Mouse (Mus musculus): ENCODE results near the gene Hnrnpa1. TPM values are rescaled to one million over a fixed set of nuclear protein-coding genes. Genes with fewer than 3 reads are reported as not detected.
"Not testable (repeated sequence)": the region's sequence is repeated elsewhere in the genome, so short reads cannot be mapped to it uniquely, and the experiment has no call there.

Gene Hnrnpa1
- polyA plus RNA-seq, 1 experiment from 2014 or later: 935 TPM

DNA sequence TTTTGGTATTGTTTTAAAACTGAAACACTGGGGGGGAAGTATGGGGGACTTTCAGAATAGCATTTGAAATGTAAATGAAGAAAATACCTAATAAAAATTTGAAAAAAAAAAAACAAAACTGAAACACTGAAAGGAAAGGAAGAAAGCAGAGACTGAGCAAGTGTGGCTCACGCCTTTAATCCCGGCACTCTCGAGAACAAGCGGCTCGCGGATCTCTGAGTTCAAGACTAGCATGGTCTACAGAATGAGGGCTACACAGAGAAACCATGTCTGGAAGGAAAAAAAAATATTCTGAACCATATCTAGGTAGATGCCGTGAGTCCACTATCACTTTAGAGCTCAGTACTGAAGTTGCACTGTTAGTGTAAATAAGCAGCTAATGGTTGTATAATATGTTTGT lies 2.9 kb upstream of the Hnrnpa1 start:
- H3K4me1 ChIP-seq (replicated peaks; ENCODE audit: control insufficient read depth, insufficient read depth, low read length): peaks cover 18% of the 10 kb centered on the region
- H3K36me3 ChIP-seq (ENCODE audit: control insufficient read depth, insufficient read depth): peaks cover 6% of the 10 kb centered on the region
- no peaks in the 10 kb centered on the region for H3K9me3 ChIP-seq (ENCODE audit: control insufficient read depth, low read length)
- H3K4me3 ChIP-seq (replicated peaks; ENCODE audit: low read length): no peak overlapping the region
- H3K27ac ChIP-seq (ENCODE audit: low read length): no peak overlapping the region
- whole genome bisulfite sequencing: 93% methylated on average over 7 of the region's 7 CpGs
- ATAC-seq: no peak
- H3K27me3 ChIP-seq (replicated peaks; ENCODE audit: control insufficient read depth, insufficient read depth, low read length): no peaks in the 10 kb centered on the region
- no peak overlapping the region for H3K9ac ChIP-seq (replicated peaks; ENCODE audit: low read depth, low read length)
- H3K4me2 ChIP-seq (ENCODE audit: low read length): no peak overlapping the region

DNA sequence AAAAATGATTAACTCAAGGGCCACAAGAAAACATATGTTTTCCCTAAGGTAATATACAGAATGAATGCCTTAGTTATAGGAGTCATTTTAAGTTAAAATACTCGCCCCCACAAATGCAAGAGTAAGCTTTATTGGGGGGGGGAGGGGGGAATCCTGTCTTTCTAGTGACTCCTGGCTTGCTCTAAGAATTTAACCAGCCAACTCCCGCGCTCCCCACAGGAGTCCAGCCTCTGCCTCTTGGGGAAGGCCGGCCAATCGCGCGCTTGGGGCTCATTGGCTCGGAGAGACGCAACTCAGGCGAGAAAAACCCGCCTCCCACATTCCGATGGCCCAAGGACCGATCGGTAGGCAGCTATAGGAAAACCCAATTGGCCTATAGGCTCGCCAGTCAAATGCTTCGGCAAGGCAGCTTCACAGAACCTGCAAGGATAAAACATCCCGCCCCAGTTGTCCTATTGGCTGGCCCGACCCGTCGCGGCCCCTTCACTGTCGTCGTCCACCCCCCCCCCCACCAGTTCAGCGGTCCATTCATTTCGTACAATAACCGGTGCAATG lies 1.0 kb upstream of the Hnrnpa1 start:
- Histone ChIP-seq H3K4me1 (replicated peaks; ENCODE audit: control insufficient read depth, insufficient read depth, low read length) (peaks cover 35% of the 10 kb centered on the region), H3K4me3 (replicated peaks; ENCODE audit: low read length) (peak overlapping the region; percentile 72)
- ATAC-seq: peak; percentile 87

DNA sequence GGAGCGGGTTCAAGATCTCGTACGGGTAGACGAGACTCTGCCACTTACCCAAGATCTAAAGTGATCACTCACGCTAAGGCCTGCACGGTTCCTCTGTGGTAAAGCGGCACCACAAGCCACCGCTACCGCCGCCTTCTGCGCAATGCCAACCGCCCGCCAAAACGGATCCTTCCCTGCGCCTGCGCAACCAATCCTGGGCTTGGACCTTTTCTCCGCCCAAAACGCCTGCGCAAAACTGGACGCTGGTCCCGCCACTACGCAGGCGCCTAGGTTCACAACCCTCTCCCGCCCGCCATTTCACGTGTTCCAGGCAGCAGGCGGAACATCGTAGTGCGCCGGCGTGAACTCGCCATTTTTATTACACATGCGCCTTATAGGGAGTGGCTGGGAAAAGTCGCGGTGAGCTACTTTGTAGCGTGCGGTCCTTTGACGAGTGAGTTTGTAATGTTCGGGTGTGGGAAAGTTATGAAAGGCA lies 510 bp upstream of the Hnrnpa1 start, which contains the start of gene Cbx5:
Gene Cbx5, minus strand, starts transcription at position 132 of the 475 bp plus-strand sequence.
- peaks cover 35% of the 10 kb centered on the region for H3K4me1 ChIP-seq (replicated peaks; ENCODE audit: control insufficient read depth, insufficient read depth, low read length)

More for the DNA sequence above, 1.0 kb upstream of the Hnrnpa1 start:
- peaks cover 20% of the 10 kb centered on the region for H3K36me3 ChIP-seq (ENCODE audit: control insufficient read depth, insufficient read depth)
- H3K4me2 ChIP-seq (ENCODE audit: low read length): peak overlapping the region; percentile 79
- peak overlapping the region; percentile 95 for H3K27ac ChIP-seq (ENCODE audit: low read length)
- H3K27me3 ChIP-seq (replicated peaks; ENCODE audit: control insufficient read depth, insufficient read depth, low read length): no peaks in the 10 kb centered on the region
- H3K9ac ChIP-seq (replicated peaks; ENCODE audit: low read depth, low read length): peak overlapping the region; percentile 68
- WGBS: under 1% methylated on average over 26 of the region's 26 CpGs
- no peaks in the 10 kb centered on the region for H3K9me3 ChIP-seq (ENCODE audit: control insufficient read depth, low read length)

DNA sequence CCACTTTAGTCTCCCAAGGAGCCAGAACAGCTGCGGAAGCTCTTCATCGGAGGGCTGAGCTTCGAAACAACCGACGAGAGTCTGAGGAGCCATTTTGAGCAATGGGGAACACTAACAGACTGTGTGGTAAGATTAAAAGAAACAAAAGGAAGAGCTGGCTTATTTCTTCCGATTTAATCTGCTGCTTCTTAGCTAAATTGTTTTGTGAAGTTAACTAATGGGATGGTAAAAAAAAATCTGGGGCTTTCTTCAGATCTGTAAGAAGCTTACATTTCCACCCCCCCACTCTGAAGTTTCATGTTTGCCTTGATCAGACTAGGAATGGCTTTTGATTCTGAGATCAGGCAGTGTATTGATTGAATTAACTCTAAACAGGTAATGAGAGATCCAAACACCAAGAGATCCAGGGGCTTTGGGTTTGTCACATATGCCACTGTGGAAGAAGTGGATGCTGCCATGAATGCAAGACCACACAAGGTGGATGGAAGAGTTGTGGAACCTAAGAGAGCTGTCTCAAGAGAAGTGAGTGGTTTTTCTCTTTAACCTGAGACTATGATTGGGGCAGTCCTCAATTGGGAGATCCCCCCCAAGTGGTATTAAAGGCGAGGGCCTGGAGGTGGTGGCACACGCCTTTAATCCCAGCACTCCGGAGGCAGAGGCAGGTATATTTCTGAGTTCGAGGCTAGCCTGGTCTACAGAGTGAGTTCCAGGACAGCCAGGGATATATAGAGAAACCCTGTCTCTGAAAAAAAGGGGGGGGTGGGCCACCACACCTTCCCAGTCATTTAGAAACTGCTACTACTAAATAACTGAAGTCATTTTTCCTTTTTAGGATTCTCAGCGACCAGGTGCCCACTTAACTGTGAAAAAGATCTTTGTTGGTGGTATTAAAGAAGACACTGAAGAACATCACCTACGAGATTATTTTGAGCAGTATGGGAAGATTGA lies 1.1 kb downstream of the Hnrnpa1 start:
- H3K9me3 ChIP-seq (ENCODE audit: control insufficient read depth, low read length); H3K27me3 ChIP-seq (replicated peaks; ENCODE audit: control insufficient read depth, insufficient read depth, low read length); ATAC-seq: not testable (repeated sequence)
- H3K36me3 ChIP-seq (ENCODE audit: control insufficient read depth, insufficient read depth): peaks cover 24% of the 10 kb centered on the region
- peaks cover 38% of the 10 kb centered on the region for H3K4me1 ChIP-seq (replicated peaks; ENCODE audit: control insufficient read depth, insufficient read depth, low read length)
- peak overlapping the region; percentile 94 for H3K27ac ChIP-seq (ENCODE audit: low read length)
- H3K9ac ChIP-seq (replicated peaks; ENCODE audit: low read depth, low read length): peak overlapping the region; percentile 71
- H3K4me2 ChIP-seq (ENCODE audit: low read length): peak overlapping the region; percentile 81
- 7% methylated on average over 12 of the region's 12 CpGs for WGBS
- peak overlapping the region; percentile 72 for H3K4me3 ChIP-seq (replicated peaks; ENCODE audit: low read length)

More for the DNA sequence above, 510 bp upstream of the Hnrnpa1 start, which contains the start of gene Cbx5:
- Histone ChIP-seq H3K36me3 (ENCODE audit: control insufficient read depth, insufficient read depth) (peaks cover 20% of the 10 kb centered on the region), H3K9ac (replicated peaks; ENCODE audit: low read depth, low read length) (peak within 1 kb of the TSS; percentile 71), H3K27ac (ENCODE audit: low read length) (peak within 1 kb of the TSS; percentile 95), H3K4me3 (replicated peaks; ENCODE audit: low read length) (peak within 1 kb of the TSS; percentile 72), H3K4me2 (ENCODE audit: low read length) (peak within 1 kb of the TSS; percentile 81), H3K27me3 (replicated peaks; ENCODE audit: control insufficient read depth, insufficient read depth, low read length) (no peaks in the 10 kb centered on the region), H3K9me3 (ENCODE audit: control insufficient read depth, low read length) (no peaks in the 10 kb centered on the region)
- under 1% methylated on average over 39 of the region's 39 CpGs for whole genome bisulfite sequencing
- peak; percentile 91 for ATAC-seq

DNA sequence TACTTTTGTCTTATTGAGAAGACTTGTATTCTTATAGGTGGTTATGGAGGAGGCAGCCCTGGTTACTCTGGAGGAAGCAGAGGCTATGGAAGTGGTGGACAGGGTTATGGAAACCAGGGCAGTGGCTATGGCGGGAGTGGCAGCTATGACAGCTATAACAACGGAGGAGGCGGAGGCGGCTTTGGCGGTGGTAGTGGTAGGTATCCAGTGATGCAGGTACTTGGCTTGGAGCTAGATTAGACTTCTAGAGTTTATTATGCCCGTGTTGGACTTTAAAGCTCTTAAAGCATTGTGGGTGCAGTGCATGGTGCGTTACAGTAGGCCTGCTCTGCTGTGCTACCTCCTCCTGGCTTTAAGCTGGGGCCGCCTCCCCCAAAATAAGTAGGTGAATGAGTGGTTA lies 2.7 kb downstream of the Hnrnpa1 start:
- H3K4me3 ChIP-seq (replicated peaks; ENCODE audit: low read length): peak overlapping the region; percentile 72
- H3K27me3 ChIP-seq (replicated peaks; ENCODE audit: control insufficient read depth, insufficient read depth, low read length): no peaks in the 10 kb centered on the region
- H3K4me2 ChIP-seq (ENCODE audit: low read length): peak overlapping the region; percentile 81
- H3K36me3 ChIP-seq (ENCODE audit: control insufficient read depth, insufficient read depth): peaks cover 39% of the 10 kb centered on the region
- no peak for ATAC-seq
- H3K27ac ChIP-seq (ENCODE audit: low read length): no peak overlapping the region
- no peak overlapping the region for H3K9ac ChIP-seq (replicated peaks; ENCODE audit: low read depth, low read length)
- H3K9me3 ChIP-seq (ENCODE audit: control insufficient read depth, low read length): no peaks in the 10 kb centered on the region
- WGBS: 65% methylated on average over 8 of the region's 8 CpGs
- H3K4me1 ChIP-seq (replicated peaks; ENCODE audit: control insufficient read depth, insufficient read depth, low read length): peaks cover 35% of the 10 kb centered on the region

DNA sequence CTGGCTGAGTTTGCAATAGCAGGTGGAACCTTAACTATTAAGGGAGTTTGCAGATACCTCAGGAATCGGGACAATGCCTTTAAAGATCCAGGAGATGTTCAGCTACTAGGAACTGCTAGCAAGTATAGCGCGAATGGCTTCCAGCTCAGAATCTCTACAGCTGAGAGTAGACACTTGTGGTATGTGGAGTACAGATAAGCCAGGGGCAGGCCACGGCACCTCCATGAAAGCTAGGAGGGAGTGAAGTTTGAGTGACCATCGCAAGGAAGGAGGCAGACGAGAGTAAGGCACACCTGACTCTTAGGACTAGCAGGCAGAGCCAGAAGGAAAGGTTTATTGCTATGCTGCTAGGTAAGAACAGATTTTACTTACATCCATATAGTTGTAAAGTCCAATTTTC lies 5.4 kb downstream of the Hnrnpa1 start:
- Histone ChIP-seq H3K4me2 (ENCODE audit: low read length) (no peak overlapping the region), H3K4me3 (replicated peaks; ENCODE audit: low read length) (no peak overlapping the region), H3K4me1 (replicated peaks; ENCODE audit: control insufficient read depth, insufficient read depth, low read length) (peaks cover 30% of the 10 kb centered on the region), H3K27me3 (replicated peaks; ENCODE audit: control insufficient read depth, insufficient read depth, low read length) (no peaks in the 10 kb centered on the region), H3K9ac (replicated peaks; ENCODE audit: low read depth, low read length) (no peak overlapping the region), H3K9me3 (ENCODE audit: control insufficient read depth, low read length) (no peaks in the 10 kb centered on the region), H3K36me3 (ENCODE audit: control insufficient read depth, insufficient read depth) (peaks cover 48% of the 10 kb centered on the region), H3K27ac (ENCODE audit: low read length) (no peak overlapping the region)
- 84% methylated on average over 6 of the region's 6 CpGs for WGBS
- no peak for ATAC-seq

DNA sequence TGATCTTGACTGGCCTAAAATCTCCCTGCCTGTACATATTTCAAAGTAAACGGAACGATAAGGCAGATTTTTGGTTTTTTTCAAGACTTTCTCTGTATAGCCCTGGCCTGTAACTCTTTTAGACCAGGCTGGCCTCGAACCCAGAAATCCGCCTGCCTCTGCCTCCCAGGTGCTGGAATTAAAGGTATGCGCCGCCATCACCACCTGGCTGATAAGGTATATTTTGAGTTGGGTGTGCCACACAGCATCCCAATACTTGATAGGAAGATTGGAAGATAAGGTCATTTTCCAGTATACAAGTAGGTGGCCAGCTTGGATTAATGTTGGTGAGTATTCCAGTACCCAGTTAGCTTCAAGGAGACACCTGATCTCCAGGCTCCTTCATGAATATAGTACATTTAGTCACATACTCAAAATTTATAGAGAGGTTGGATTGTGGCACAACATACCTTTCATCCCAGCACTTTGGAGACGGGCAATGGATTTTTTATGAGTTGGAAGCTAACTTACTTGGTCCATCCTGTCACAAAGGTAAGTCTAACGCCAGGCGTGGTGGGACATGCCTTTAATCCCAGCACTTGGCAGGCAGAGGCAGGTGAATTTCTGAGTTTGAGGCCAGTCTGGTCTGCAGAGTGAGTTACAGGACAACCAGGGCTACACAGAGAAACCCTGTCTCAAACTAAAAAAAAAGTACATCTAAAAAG lies 7.0 kb downstream of the Hnrnpa1 start:
- ATAC-seq: no peak
- Histone ChIP-seq H3K4me2 (ENCODE audit: low read length) (no peak overlapping the region), H3K4me3 (replicated peaks; ENCODE audit: low read length) (no peak overlapping the region), H3K27ac (ENCODE audit: low read length) (no peak overlapping the region), H3K9me3 (ENCODE audit: control insufficient read depth, low read length) (no peaks in the 10 kb centered on the region), H3K36me3 (ENCODE audit: control insufficient read depth, insufficient read depth) (peaks cover 45% of the 10 kb centered on the region), H3K4me1 (replicated peaks; ENCODE audit: control insufficient read depth, insufficient read depth, low read length) (peaks cover 20% of the 10 kb centered on the region), H3K9ac (replicated peaks; ENCODE audit: low read depth, low read length) (no peak overlapping the region), H3K27me3 (replicated peaks; ENCODE audit: control insufficient read depth, insufficient read depth, low read length) (no peaks in the 10 kb centered on the region)
- 90% methylated on average over 9 of the region's 9 CpGs for WGBS

DNA sequence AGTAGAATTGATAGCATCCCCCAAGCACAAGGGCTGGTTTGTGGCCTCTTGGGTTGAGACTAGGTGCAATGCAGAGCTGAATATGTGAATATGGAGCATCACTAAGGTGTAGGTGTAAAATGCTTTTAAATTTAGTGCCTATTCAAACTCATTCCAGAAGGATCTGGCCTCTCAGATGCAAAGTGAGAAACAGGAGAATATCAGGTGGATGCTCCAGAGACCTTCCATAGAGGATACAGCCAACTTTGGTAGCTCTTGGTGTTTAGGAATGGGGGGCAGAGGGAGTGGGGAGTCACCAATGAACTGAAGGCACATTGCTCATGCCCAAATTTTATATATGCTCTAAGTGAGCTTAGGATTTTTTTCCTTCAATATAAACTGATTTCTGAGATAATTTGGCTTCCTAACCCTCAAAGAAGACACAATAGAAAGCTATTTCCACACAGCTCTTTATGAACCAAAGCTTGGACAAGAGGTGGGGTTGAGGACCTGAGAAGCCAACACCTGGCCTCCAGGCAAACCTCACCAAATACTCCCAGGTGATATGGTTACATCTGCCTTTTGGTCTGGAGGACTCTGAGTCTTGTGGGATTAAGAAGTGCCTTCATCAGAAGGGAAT lies 7.7 kb downstream of the Hnrnpa1 start:
- no peak overlapping the region for H3K9ac ChIP-seq (replicated peaks; ENCODE audit: low read depth, low read length)
- ATAC-seq: no peak
- peaks cover 39% of the 10 kb centered on the region for H3K36me3 ChIP-seq (ENCODE audit: control insufficient read depth, insufficient read depth)
- peaks cover 13% of the 10 kb centered on the region for H3K4me1 ChIP-seq (replicated peaks; ENCODE audit: control insufficient read depth, insufficient read depth, low read length)
- H3K4me2 ChIP-seq (ENCODE audit: low read length): no peak overlapping the region
- no peak overlapping the region for H3K4me3 ChIP-seq (replicated peaks; ENCODE audit: low read length)
- no peaks in the 10 kb centered on the region for H3K27me3 ChIP-seq (replicated peaks; ENCODE audit: control insufficient read depth, insufficient read depth, low read length)
- no peaks in the 10 kb centered on the region for H3K9me3 ChIP-seq (ENCODE audit: control insufficient read depth, low read length)
- H3K27ac ChIP-seq (ENCODE audit: low read length): no peak overlapping the region
